Mouse (Mus musculus) c-Kit-positive CD71-positive TER-119-negative erythroid progenitor cells, embryonic 14.5 days (primary cell): ENCODE measurements around the gene Gpr89.

Source experiments
- DNase-seq: peaks from one replicate; pipeline ENCODE4 v3.0.0-alpha.2; 2013; ENCODE audit warnings: low read depth

The Gpr89 gene

GRCm38 (mm10) chr3:96869091-96869490, 36.1 kb downstream of the Gpr89 start:
- no peak for DNase-seq

DNA sequence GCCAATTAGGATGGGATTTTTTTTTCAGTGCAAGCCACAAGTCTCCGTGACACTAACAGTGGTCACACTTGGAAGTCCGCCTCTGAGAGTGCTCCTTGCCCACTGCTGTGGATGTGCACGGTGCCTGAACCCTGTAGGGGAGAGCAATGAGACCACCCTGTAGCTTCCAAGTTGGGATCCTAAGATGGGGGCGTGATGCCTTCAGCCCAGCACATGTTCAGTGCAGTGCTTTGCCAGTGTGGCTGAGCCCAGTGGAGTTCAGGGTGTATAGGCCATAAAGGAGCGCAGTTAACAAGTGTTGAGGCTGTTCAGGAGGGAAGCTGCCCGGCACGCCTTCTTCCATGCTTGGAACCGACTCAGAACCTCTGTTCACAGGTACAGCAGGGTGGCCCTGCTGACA, 36.6 kb downstream of the Gpr89 start:
- no peak for DNase-seq

DNA sequence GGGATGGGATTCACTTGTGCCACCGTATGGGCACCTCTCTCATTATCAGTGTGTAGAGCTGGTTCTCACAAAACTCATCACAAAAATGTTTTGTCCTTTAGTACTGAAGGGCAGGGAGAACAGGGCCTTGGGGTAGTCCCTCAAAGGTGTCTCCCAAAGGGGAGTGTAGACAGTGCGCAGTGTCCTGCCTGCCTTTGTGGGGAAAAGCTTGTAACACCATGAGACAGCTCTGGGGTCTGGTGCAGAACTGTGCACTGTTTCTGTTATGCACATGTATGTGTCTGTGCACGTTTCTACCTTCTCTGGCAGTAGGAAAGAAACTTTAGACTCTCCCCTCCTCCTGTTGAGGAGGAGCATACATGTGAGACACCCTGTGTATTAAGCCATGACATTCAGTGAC, 37.3 kb downstream of the Gpr89 start:
- no peak for DNase-seq

- no peak for DNase-seq
Observed at GRCm38 (mm10) chr3:96860498-96860897, 44.6 kb downstream of the Gpr89 start.

DNA sequence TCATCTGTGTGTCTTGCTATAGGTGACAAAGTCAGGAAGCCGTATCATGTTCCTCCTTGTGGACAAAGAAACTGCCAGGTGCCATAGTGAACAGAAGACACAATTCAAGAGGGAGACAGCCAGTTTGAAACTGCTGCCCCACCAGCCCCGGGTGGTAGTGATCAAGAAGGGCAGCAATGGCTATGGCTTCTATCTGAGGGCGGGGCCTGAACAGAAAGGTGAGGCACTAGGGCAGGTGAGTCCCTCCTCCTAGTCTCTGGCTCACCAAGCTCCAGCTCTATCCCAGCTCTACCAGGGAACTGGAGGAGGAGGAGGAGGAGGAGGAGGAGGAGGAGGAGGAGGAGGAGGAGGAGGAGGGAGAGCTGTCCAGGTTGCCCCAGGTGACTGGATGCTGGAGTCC, 49.3 kb downstream of the Gpr89 start:
- no peak for DNase-seq

- no peak for DNase-seq
Observed at GRCm38 (mm10) chr3:96854376-96854775, 50.8 kb downstream of the Gpr89 start.

DNA sequence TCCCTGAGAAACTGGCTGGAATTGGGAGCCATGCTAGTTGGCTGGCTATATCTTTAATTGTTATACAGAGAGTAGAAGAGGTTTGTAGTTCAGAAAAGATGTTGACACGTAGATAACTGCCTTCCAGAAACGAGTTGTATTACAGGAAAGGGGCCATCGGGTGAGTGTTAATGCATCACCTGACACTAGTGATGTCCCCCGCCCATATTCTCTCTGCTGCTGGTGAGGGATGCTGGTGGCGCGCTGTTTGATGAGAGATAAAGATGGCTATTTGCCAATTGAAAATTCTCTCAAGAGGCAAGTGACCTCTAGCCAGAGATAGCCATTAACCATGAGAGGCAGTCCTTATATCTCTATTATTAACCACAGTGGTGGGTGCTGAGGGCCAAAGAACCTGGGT, 52.6 kb downstream of the Gpr89 start:
- no peak for DNase-seq

DNA sequence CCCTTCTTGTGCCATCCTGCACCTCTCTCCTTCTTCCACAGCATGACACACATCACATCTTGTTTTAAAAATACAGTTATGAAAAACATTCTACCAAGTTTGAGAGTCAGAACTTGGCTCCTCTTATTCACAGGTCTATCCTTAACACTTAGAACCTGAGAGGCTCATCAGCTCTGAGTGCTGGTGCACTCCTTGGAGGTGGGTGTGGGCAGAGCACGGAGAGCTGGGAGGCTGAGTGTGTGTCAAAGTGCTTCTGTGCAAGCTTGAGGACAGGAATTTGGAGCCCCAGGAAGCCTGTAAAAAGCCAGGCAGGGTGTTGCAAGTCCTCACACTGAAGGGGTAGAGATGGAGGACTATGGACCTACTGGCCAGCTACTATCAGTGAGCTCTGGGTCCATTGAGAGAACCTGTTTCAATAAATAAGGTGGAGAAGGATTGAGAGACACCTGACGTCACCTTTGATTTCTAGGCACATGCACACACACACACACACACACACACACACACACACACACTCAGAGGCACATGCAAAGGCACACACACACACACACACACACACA, 55.9 kb downstream of the Gpr89 start:
- DNase-seq: no peak

- no peak for DNase-seq
Observed at GRCm38 (mm10) chr3:96848470-96848869, 56.7 kb downstream of the Gpr89 start.

- DNase-seq: no peak
Observed at GRCm38 (mm10) chr3:96847661-96848060, 57.5 kb downstream of the Gpr89 start.

DNA sequence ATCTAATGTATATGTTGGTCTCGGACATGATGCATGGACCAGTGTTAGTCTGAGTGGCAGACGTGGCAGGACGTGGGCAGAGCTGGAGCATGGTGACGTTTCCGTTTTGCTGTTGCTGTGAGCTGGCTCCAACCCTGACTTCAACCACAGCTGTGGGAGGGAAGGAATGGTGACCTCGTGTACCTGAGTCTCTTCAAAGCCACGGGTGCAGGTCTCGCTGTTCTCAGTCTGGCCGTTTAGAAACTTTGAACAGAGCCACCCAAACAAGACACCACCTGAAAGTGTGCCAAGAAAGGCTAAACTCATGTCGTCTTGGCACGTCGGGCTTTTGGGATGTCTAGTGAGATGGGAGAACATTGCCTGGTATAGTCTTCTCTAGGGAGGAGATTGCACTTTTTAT, 58.2 kb downstream of the Gpr89 start:
- no peak for DNase-seq

DNA sequence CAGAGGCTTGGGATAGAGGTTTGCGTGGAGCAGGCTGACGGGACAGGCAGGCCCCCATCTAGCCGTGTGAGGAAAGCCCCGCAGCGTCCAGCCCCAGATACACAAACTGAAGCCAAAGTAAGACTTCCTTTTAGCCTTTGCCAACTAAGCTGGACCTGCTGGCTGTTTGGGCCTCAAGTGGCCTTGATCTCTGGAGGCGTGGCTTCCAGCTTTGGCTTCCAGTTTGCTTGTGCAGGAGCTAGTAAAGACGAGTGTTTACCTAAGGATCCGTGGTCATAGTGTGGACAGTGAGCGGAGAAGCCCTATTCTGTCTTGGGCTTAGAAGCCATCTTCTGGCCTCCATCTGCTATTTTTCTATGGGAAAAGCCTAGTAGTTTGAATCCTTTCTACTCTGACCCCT, 59.3 kb downstream of the Gpr89 start:
- DNase-seq: no peak

- no peak for DNase-seq
Observed at GRCm38 (mm10) chr3:96845191-96845590, 60.0 kb downstream of the Gpr89 start.

- DNase-seq: no peak
Observed at GRCm38 (mm10) chr3:96838996-96839645, 66.0 kb downstream of the Gpr89 start.

- no peak for DNase-seq
Observed at GRCm38 (mm10) chr3:96836414-96836813, 68.7 kb downstream of the Gpr89 start.

GRCm38 (mm10) chr3:96834587-96835348, 70.4 kb downstream of the Gpr89 start:
- no peak for DNase-seq

DNA sequence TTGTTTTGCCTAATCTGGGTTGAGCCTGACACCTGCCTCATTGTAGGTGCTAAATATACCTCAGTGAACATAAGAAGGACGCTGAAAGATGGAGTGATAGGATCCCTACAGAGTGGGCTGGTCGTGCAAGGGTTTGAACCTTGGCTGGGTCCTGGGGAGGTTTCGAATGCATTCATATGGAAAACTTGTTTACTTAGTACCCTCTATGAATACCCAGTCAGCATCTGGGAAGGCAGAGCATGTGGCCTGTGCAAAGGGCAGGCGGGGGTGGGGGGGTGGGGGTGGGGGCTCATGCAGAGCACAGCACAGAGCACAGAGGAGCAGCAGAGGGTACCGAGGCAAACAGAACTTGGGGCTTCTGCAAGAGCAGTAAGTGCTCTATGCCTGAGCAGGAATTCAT, 72.2 kb downstream of the Gpr89 start:
- DNase-seq: no peak

- DNase-seq: no peak
Observed at GRCm38 (mm10) chr3:96829856-96830255, 75.3 kb downstream of the Gpr89 start.

GRCm38 (mm10) chr3:96828984-96829383, 76.2 kb downstream of the Gpr89 start, which contains the start of the genes Pdzk1 and Cd160:
Gene Pdzk1 (plus strand): TSS chr3:96829284.
Gene Cd160 (minus strand): TSS chr3:96829351.
- DNase-seq: no peak

- DNase-seq: no peak
Observed at GRCm38 (mm10) chr3:96828308-96828864, 76.8 kb downstream of the Gpr89 start.

GRCm38 (mm10) chr3:96825261-96825660, 79.9 kb downstream of the Gpr89 start:
- no peak for DNase-seq

GRCm38 (mm10) chr3:96824614-96825013, 80.5 kb downstream of the Gpr89 start:
- DNase-seq: no peak

DNA sequence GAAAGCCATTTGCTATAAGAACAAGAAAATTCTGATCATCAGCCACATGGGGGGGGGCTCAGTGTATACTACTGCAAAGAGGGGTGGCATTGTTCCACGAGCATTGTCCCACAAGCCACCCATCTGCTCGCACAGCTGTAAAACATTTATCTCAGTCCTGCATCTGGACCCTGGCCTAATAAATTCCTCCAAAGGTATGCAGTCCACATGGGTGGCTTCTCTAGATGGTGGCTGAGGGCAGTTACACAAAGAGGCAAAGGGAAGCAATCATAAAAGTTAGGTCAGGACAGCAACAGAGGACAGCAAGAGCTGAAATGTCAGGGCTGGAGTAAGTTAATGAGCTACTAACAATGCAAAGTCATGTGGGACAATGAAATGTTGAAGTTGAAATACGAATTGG, 81.4 kb downstream of the Gpr89 start:
- no peak for DNase-seq
